Mouse (Mus musculus) MEL (cell line): ENCODE results near the gene Mrpl51.

Experiments used
- CTCF ChIP-seq, 3 experiments: IDR thresholded peaks in 2 of 3; conservative IDR thresholded peaks in 1 of 3; 2 replicates each; pipeline ENCODE4 v1.5.1; 2011 to 2012; ENCODE audit warnings: low read length in 3 of 3, low read depth in 2 of 3, mild to moderate bottlenecking in 2 of 3, improper control_type of control experiment in 1 of 3, inconsistent platforms in 1 of 3, mixed read lengths in 1 of 3, moderate library complexity in 1 of 3; ENCODE audit not compliant: control insufficient read depth in 1 of 3, insufficient read depth in 1 of 3, poor library complexity in 1 of 3, severe bottlenecking in 1 of 3
- E2F4 ChIP-seq: IDR thresholded peaks from 2 replicates; pipeline ENCODE4 v1.6.1; 2011; ENCODE audit warnings: low read depth, low read length, improper control_type of control experiment, borderline replicate concordance
- ETS1 ChIP-seq: IDR thresholded peaks from 2 replicates; pipeline ENCODE4 v1.6.1; 2012; ENCODE audit warnings: low read depth, mild to moderate bottlenecking, inconsistent platforms, low read length, improper control_type of control experiment, moderate library complexity
- KAT2A ChIP-seq: conservative IDR thresholded peaks from 2 replicates; pipeline ENCODE4 v1.6.1; 2012; ENCODE audit warnings: low read depth, low read length, improper control_type of control experiment, inconsistent platforms
- MAFK ChIP-seq: IDR thresholded peaks from 2 replicates; pipeline ENCODE4 v1.6.1; 2011; ENCODE audit warnings: low read depth, mild to moderate bottlenecking, low read length, improper control_type of control experiment, borderline replicate concordance
- MAX ChIP-seq: IDR thresholded peaks from 2 replicates; pipeline ENCODE4 v1.6.1; 2011; ENCODE audit warnings: low read length, improper control_type of control experiment
- MXI1 ChIP-seq: IDR thresholded peaks from 2 replicates; pipeline ENCODE4 v1.6.1; 2011; ENCODE audit warnings: mild to moderate bottlenecking, low read depth, low read length, improper control_type of control experiment
- NRF1 ChIP-seq: IDR thresholded peaks from 2 replicates; pipeline ENCODE4 v1.6.1; 2014; ENCODE audit warnings: low read depth, mild to moderate bottlenecking, inconsistent platforms, low read length, improper control_type of control experiment, moderate library complexity; ENCODE audit not compliant: poor library complexity, insufficient read depth, severe bottlenecking
- POLR2A ChIP-seq, 2 experiments: IDR thresholded peaks; 2 replicates each; pipeline ENCODE4 v1.6.1; 2011 to 2012; ENCODE audit warnings: low read length in 2 of 2, mild to moderate bottlenecking in 2 of 2, control low read depth in 1 of 2, improper control_type of control experiment in 1 of 2, low read depth in 1 of 2, moderate library complexity in 1 of 2; ENCODE audit not compliant: control insufficient read depth in 1 of 2, insufficient read depth in 1 of 2, poor library complexity in 1 of 2
- POLR2AphosphoS2 ChIP-seq: IDR thresholded peaks from 2 replicates; pipeline ENCODE4 v1.6.1; 2011; ENCODE audit warnings: low read length, improper control_type of control experiment
- USF1 ChIP-seq: IDR thresholded peaks from 2 replicates; pipeline ENCODE4 v1.6.1; 2014; ENCODE audit warnings: low read depth, mild to moderate bottlenecking, inconsistent platforms, low read length, improper control_type of control experiment, moderate library complexity
- ZKSCAN1 ChIP-seq: IDR thresholded peaks from 2 replicates; pipeline ENCODE4 v1.6.1; 2012; ENCODE audit warnings: low read depth, mild to moderate bottlenecking, inconsistent platforms, low read length, improper control_type of control experiment, moderate library complexity
- ZNF384 ChIP-seq: IDR thresholded peaks from 2 replicates; pipeline ENCODE4 v1.6.1; 2012; ENCODE audit warnings: low read depth, mild to moderate bottlenecking, inconsistent platforms, low read length, improper control_type of control experiment

DNA sequence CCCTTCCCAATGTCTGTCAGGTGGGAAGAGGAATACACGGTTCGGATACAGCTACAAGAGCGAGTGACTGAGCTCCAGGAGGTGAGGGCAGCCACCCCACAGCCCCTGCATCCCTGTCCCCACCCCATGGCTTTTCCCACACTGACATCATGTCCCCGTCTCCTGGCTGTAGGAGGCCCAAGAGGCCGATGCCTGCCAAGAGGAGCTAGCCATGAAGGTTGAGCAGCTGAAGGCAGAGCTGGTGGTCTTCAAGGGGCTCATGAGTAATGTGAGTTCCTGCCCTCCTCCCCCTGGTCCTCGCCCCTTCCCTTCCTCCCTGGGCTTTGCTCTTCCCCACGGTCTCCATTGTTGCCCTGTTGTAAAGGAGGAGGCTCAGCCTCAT is 42.0 kb upstream of the Mrpl51 start:
- TF ChIP-seq ETS1, result no peak
- TF ChIP-seq KAT2A, result no peak
- no peak for TF ChIP-seq POLR2AphosphoS2
- TF ChIP-seq MAX, result no peak
- no peak for TF ChIP-seq NRF1
- TF ChIP-seq CTCF (IDR thresholded peaks at IDR 0.05 in 2 of 3, conservative IDR thresholded peaks at IDR 0.05 in 1 of 3; ENCODE audit: control insufficient read depth in 1 of 3, insufficient read depth in 1 of 3, low read depth in 2 of 3, low read length in 3 of 3, poor library complexity in 1 of 3, severe bottlenecking in 1 of 3), result no peak
- TF ChIP-seq ZNF384, result no peak
- no peak for TF ChIP-seq MXI1
- TF ChIP-seq POLR2A (IDR thresholded peaks at IDR 0.05; ENCODE audit: control insufficient read depth in 1 of 2, insufficient read depth in 1 of 2, low read depth in 1 of 2, low read length in 2 of 2, poor library complexity in 1 of 2), result no peak
- TF ChIP-seq USF1, result no peak
- TF ChIP-seq MAFK, result no peak
- no peak for TF ChIP-seq ZKSCAN1
- no peak for TF ChIP-seq E2F4
